ENCODE assay signal across 20 mouse cellular contexts in genomic region chr8:111678848-111679247, GRCm38 (mm10). TPM values are rescaled to one million over a fixed set of nuclear protein-coding genes. Genes with fewer than 3 reads are reported as not detected.
A peak's percentile ranks its signal among the peaks of the same experiment; 100 is the strongest.
DNase-seq lines count a peak whose midpoint lies in the region; ATAC-seq lines count a peak whose summit lies in the region.
"Had no signal": no experiment of that assay in that cellular context is flagged by ENCODE, and none has a peak within 500 bp of the region (broad histone marks: within the 10 kb centered on the region; RNA-seq: fewer than 3 reads in every experiment).

No protein-coding gene starts in this region.

- H3K36me3 ChIP-seq in kidney, embryonic 16.5 days (ENCODE audit: insufficient read depth, low read length) = no peaks in the 10 kb centered on the region
- H3K36me3 ChIP-seq in hindbrain, embryonic 16.5 days (ENCODE audit: control insufficient read depth, insufficient read depth, low read length) = no peaks in the 10 kb centered on the region
- H3K36me3 ChIP-seq: forebrain, embryonic 10.5 days; hindbrain, embryonic 10.5 days; midbrain, embryonic 15.5 days; neural tube, embryonic 12.5 days had no signal

- H3K4me3 ChIP-seq in kidney, embryonic 16.5 days (ENCODE audit: low read length) = no peak overlapping the region
- H3K4me3 ChIP-seq in hindbrain, embryonic 16.5 days (ENCODE audit: low read length) = no peak overlapping the region
- H3K4me3 ChIP-seq: forebrain, embryonic 10.5 days; hindbrain, embryonic 10.5 days; midbrain, embryonic 15.5 days; neural tube, embryonic 12.5 days had no signal

- H3K9me3 ChIP-seq in kidney, embryonic 16.5 days (ENCODE audit: low read length) = peaks cover 5% of the 10 kb centered on the region; the same call in 1 of the 2 replicates
- H3K9me3 ChIP-seq in hindbrain, embryonic 16.5 days (ENCODE audit: control insufficient read depth, low read length) = no peaks in the 10 kb centered on the region
- H3K9me3 ChIP-seq: midbrain, embryonic 15.5 days had no signal

- H3K4me2 ChIP-seq in kidney, embryonic 16.5 days (replicated peaks; ENCODE audit: low read depth, low read length) = no peak overlapping the region
- no peak overlapping the region for H3K4me2 ChIP-seq in hindbrain, embryonic 16.5 days (ENCODE audit: low read length)
- H3K4me2 ChIP-seq: heart, embryonic 11.5 days; midbrain, embryonic 15.5 days; neural tube, embryonic 12.5 days had no signal

- peak overlapping the region; percentile 7; the same call in 1 of the 2 replicates for H3K9ac ChIP-seq in kidney, embryonic 16.5 days (replicated peaks; ENCODE audit: low read length)
- no peak overlapping the region for H3K9ac ChIP-seq in hindbrain, embryonic 16.5 days (ENCODE audit: low read depth, low read length)
- H3K9ac ChIP-seq: midbrain, embryonic 15.5 days; neural tube, embryonic 12.5 days had no signal

- H3K4me1 ChIP-seq in kidney, embryonic 16.5 days (ENCODE audit: insufficient read depth, low read length) = no peaks in the 10 kb centered on the region
- H3K4me1 ChIP-seq in hindbrain, embryonic 16.5 days (ENCODE audit: control insufficient read depth, insufficient read depth, low read depth, low read length) = no peaks in the 10 kb centered on the region
- H3K4me1 ChIP-seq: forebrain, embryonic 10.5 days; midbrain, embryonic 15.5 days; neural tube, embryonic 12.5 days had no signal

- no peaks in the 10 kb centered on the region for H3K27me3 ChIP-seq in kidney, embryonic 16.5 days (ENCODE audit: insufficient read depth, low read length)
- H3K27me3 ChIP-seq in hindbrain, embryonic 16.5 days (replicated peaks; ENCODE audit: control insufficient read depth, insufficient read depth, low read length) = no peaks in the 10 kb centered on the region
- H3K27me3 ChIP-seq: midbrain, embryonic 15.5 days; neural tube, embryonic 12.5 days had no signal

- H3K27ac ChIP-seq in kidney, embryonic 16.5 days (ENCODE audit: low read length) = no peak overlapping the region
- no peak overlapping the region for H3K27ac ChIP-seq in hindbrain, embryonic 16.5 days (ENCODE audit: low read depth, low read length)
- H3K27ac ChIP-seq: forebrain, embryonic 10.5 days; hindbrain, embryonic 10.5 days; hindbrain, postnatal 0 days; macrophage; midbrain, embryonic 15.5 days; neural tube, embryonic 12.5 days had no signal

- no peak for ATAC-seq in kidney, embryonic 16.5 days (ENCODE audit: low FRiP score, low TSS enrichment)
- no peak for ATAC-seq in hindbrain, embryonic 16.5 days
- ATAC-seq: forebrain, embryonic 16.5 days had no signal

- no peak for DNase-seq in kidney, postnatal 10 days
- DNase-seq in right cerebral cortex, adult 2 months (ENCODE audit: low spot score in 2 of 2) = peak; percentile 49 to 50
- DNase-seq in right cerebral cortex, postnatal 14 days = no peak
- peak; percentile 59 for DNase-seq in layer of hippocampus, adult 9-11 months
- no peak for DNase-seq in urinary bladder, postnatal 14 days (ENCODE audit: low spot score)
- DNase-seq: heart, adult 11 months had no signal

- WGBS in kidney, embryonic 16.5 days = 80% methylated on average over 7 of the region's 7 CpGs
- WGBS in hindbrain, embryonic 16.5 days = 86% methylated on average over 7 of the region's 7 CpGs

RNA-seq across cellular contexts. Expression of gene Ctrb1, which starts 12.0 kb away (rescaled TPM):
- 0.35 TPM in 1 of 2 replicates, not detected in the other for polyA plus RNA-seq in kidney, embryonic 16.5 days (2015; fragmentation: Nextera tagmentation; extraction: Ambion mirVana)
- not detected in 2 replicates for polyA plus RNA-seq in hindbrain, embryonic 16.5 days (2015; fragmentation: Nextera tagmentation; extraction: Ambion mirVana)
- polyA plus RNA-seq: embryonic facial prominence, embryonic 11.5 days; forebrain, embryonic 10.5 days; forebrain, embryonic 16.5 days; heart, embryonic 11.5 days; hindbrain, embryonic 10.5 days; hindbrain, postnatal 0 days; kidney, embryonic 14.5 days; limb, embryonic 11.5 days; lung, embryonic 16.5 days; macrophage; neural tube, embryonic 12.5 days had no signal

RNA-seq across cellular contexts. Expression of gene Zfp1, which starts 35.6 kb away (rescaled TPM):
- polyA plus RNA-seq in kidney, embryonic 16.5 days (2015; fragmentation: Nextera tagmentation; extraction: Ambion mirVana) = 20.5 and 23.1 TPM in 2 replicates
- 25.1 and 25.5 TPM in 2 replicates for polyA plus RNA-seq in hindbrain, embryonic 16.5 days (2015; fragmentation: Nextera tagmentation; extraction: Ambion mirVana)

RNA-seq across cellular contexts. Expression of gene Ldhd, which starts 48.7 kb away (rescaled TPM):
- polyA plus RNA-seq in kidney, embryonic 16.5 days (2015; fragmentation: Nextera tagmentation; extraction: Ambion mirVana) = 2.3 and 2.8 TPM in 2 replicates
- polyA plus RNA-seq in hindbrain, embryonic 16.5 days (2015; fragmentation: Nextera tagmentation; extraction: Ambion mirVana) = 1.3 and 1.5 TPM in 2 replicates
- polyA plus RNA-seq: embryonic facial prominence, embryonic 11.5 days; forebrain, embryonic 10.5 days had no signal

Comparison
In these comparisons a context has a peak if more than half of its experiments do, and no peak if none do; other contexts are left out.
1. DNase-seq: peak in right cerebral cortex, adult 2 months (2 of 2) and layer of hippocampus, adult 9-11 months (single experiment); none in kidney, postnatal 10 days (single experiment), right cerebral cortex, postnatal 14 days (single experiment) and urinary bladder, postnatal 14 days (single experiment).